Mouse (Mus musculus): ENCODE data around the gene Fgfr2.

Fgfr2 gene

GRCm38 (mm10) chr7:130114436-130114835 lies 3008.7 kb downstream of the Fgfr2 start:
- DNase-seq (ENCODE audit: low read depth), result no peak
